Mouse (Mus musculus): ENCODE data around the gene Stag3. TPM values are rescaled to one million over a fixed set of nuclear protein-coding genes. Genes with fewer than 3 reads are reported as not detected.

Stag3 gene
- polyA plus RNA-seq, 1 experiment from 2014 or later, result 4.3 TPM

DNA sequence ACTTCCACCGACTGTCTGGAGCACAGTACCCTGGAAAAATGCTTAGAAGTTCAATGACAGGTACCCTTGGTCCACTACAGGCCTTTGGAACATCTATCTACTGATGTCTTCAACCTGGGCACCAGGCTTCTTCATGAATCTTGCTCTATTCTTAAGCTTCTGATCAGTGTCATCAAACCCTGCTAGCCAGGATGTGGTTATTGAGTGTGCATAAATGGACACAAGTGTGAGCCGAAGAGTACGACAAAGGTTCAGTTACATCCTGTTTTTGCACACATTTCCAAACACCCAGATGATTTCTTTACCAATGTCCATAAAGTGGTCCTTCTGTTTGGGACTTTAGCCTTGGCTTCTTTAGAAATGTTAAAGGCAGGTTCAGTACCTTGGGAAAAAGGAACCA, 63.2 kb downstream of the Stag3 start:
- 88% methylated on average over 3 of the region's 3 CpGs for WGBS
- ATAC-seq (ENCODE audit: low FRiP score), result no peak
- H3K36me3 ChIP-seq (replicated peaks), result no peaks in the 10 kb centered on the region
- H3K4me2 ChIP-seq, result no peak overlapping the region
- H3K9ac ChIP-seq, result no peak overlapping the region
- no peak overlapping the region for H3K4me3 ChIP-seq (replicated peaks)
- H3K27me3 ChIP-seq, result no peaks in the 10 kb centered on the region
- H3K27ac ChIP-seq, result no peak overlapping the region
- no peaks in the 10 kb centered on the region for H3K4me1 ChIP-seq
- no peaks in the 10 kb centered on the region for H3K9me3 ChIP-seq

Other genes starting within 250 kb of the Stag3 start
- not detected in 2 replicates for gene Smok3c, start 227.0 kb upstream of the Stag3 start, polyA plus RNA-seq (2016; fragmentation: Nextera tagmentation; extraction: Ambion mirVana)
- gene Zkscan1, start 195.2 kb upstream of the Stag3 start, polyA plus RNA-seq (2016; fragmentation: Nextera tagmentation; extraction: Ambion mirVana), result 36.2 and 39.4 TPM in 2 replicates
- gene Zscan21, start 163.3 kb upstream of the Stag3 start, polyA plus RNA-seq (2016; fragmentation: Nextera tagmentation; extraction: Ambion mirVana), result 101 and 103 TPM in 2 replicates
- 43.9 and 44.1 TPM in 2 replicates for gene Zfp113, start 124.5 kb upstream of the Stag3 start, polyA plus RNA-seq (2016; fragmentation: Nextera tagmentation; extraction: Ambion mirVana)
- 274 and 282 TPM in 2 replicates for gene Cops6, start 119.2 kb upstream of the Stag3 start, polyA plus RNA-seq (2016; fragmentation: Nextera tagmentation; extraction: Ambion mirVana)
- 24.6 and 27.5 TPM in 2 replicates for gene Ap4m1, start 108.2 kb upstream of the Stag3 start, polyA plus RNA-seq (2016; fragmentation: Nextera tagmentation; extraction: Ambion mirVana)
- 313 and 320 TPM in 2 replicates for gene Mcm7, start 107.8 kb upstream of the Stag3 start, polyA plus RNA-seq (2016; fragmentation: Nextera tagmentation; extraction: Ambion mirVana)
- 133 and 137 TPM in 2 replicates for gene Taf6, start 92.8 kb upstream of the Stag3 start, polyA plus RNA-seq (2016; fragmentation: Nextera tagmentation; extraction: Ambion mirVana)
- 44.3 and 47.8 TPM in 2 replicates for gene Cnpy4, start 92.8 kb upstream of the Stag3 start, polyA plus RNA-seq (2016; fragmentation: Nextera tagmentation; extraction: Ambion mirVana)
- gene Mblac1, start 85.9 kb upstream of the Stag3 start, polyA plus RNA-seq (2016; fragmentation: Nextera tagmentation; extraction: Ambion mirVana), result 9.5 and 11.1 TPM in 2 replicates
- not detected in 2 replicates for gene Nxpe5, start 54.3 kb upstream of the Stag3 start, polyA plus RNA-seq (2016; fragmentation: Nextera tagmentation; extraction: Ambion mirVana)
- gene Lamtor4, start 24.8 kb upstream of the Stag3 start, polyA plus RNA-seq (2016; fragmentation: Nextera tagmentation; extraction: Ambion mirVana), result 42.3 and 47.3 TPM in 2 replicates
- 14.0 and 16.0 TPM in 2 replicates for gene BC037034, start 16.2 kb upstream of the Stag3 start, polyA plus RNA-seq (2016; fragmentation: Nextera tagmentation; extraction: Ambion mirVana)
- gene Gal3st4, start 7.4 kb upstream of the Stag3 start, polyA plus RNA-seq (2016; fragmentation: Nextera tagmentation; extraction: Ambion mirVana), result 3.3 and 3.9 TPM in 2 replicates
- 0.10 and 0.19 TPM in 2 replicates for gene Gm43720, start 282 bp upstream of the Stag3 start, polyA plus RNA-seq (2016; fragmentation: Nextera tagmentation; extraction: Ambion mirVana)
- gene Gpc2, start 235 bp upstream of the Stag3 start, polyA plus RNA-seq (2016; fragmentation: Nextera tagmentation; extraction: Ambion mirVana), result 121 and 140 TPM in 2 replicates
- not detected in 2 replicates for gene Pvrig, start 61.7 kb downstream of the Stag3 start, polyA plus RNA-seq (2016; fragmentation: Nextera tagmentation; extraction: Ambion mirVana)
- gene Zfp157, start 161.2 kb downstream of the Stag3 start, polyA plus RNA-seq (2016; fragmentation: Nextera tagmentation; extraction: Ambion mirVana), result 63.7 and 64.7 TPM in 2 replicates